Mouse (Mus musculus) left cerebral cortex, postnatal 4 days (tissue): ENCODE results near the gene Nkd1. TPM values are rescaled to one million over a fixed set of nuclear protein-coding genes. Genes with fewer than 3 reads are reported as not detected.

Experiments used
- DNase-seq: peaks from one replicate; pipeline ENCODE4 v3.0.0-alpha.2; 2022
- intact Hi-C: fragments of 180-260 bp; cut with DNase I; formaldehyde crosslinking; loops from one replicate; pipeline ENCODE4 v1.15.1; 2025
- total RNA-seq, 2 experiments: library from RNA; stranded (reverse); gene quantifications; 2 replicates each; pipeline ENCODE4 v1.2.3; 2021

Gene Nkd1
- 10 to 100 TPM; 22.5 to 25.7 TPM for total RNA-seq

- peak; percentile 99 for DNase-seq
- intact Hi-C loops, result loop anchor here (10.0 kb wide), 2 partner anchors 84 to 156 kb away; partner anchors contain the start of gene Brd7
Measured at GRCm38 (mm10) chr8:88520985-88521527, at the start of gene Nkd1. TSS of gene Nkd1 (plus strand) at chr8:88521354.

DNA sequence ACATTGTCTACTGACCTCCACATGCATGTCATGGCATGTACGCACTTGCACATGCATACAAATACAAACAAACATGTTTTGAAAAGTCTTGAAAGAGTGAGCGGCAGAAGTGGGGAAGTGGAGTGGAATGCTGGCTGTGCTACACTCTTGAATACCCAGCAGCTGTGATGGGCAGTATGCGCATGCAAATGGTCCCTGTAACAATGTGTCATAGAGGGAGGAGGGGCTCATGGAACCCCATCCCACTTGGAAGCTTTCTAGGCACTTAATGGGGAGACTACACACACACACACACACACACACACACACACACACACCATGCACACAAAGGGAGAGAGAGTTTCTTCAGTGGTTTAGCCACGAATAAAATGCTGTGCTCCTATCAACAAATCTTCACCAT is 39.9 kb upstream of the Nkd1 start:
- DNase-seq, result no peak
- intact Hi-C loops, result no loop called here

DNA sequence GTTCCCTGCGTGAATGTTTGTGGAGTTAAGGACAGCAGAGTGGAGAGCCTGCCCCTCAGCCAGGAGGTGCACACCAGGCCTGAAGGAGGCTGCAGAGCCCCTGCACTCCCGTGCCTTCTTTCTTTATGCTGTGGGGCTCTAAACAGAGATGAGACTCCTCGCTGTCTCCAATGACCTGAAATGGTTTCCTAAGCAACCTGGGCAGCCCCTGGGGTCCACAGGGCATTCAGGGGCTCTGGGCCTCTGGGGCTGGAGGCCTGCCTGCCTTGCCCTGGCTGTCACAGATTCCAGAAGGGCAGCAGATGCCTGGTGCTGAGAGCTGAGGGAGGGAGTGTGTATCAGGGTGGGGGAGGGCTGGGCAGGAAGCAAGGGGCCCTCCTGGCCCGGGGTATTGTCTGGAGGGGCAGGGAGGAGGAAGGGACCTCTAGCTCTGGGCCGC is 32.7 kb upstream of the Nkd1 start:
- intact Hi-C loops, result no loop called here
- DNase-seq, result peak; percentile 67

- DNase-seq, result no peak
- intact Hi-C loops, result no loop called here
Measured at GRCm38 (mm10) chr8:88494076-88494475, 27.1 kb upstream of the Nkd1 start.

- intact Hi-C loops, result no loop called here
- peak; percentile 60 for DNase-seq
Measured at GRCm38 (mm10) chr8:88495071-88495805, 25.9 kb upstream of the Nkd1 start.

DNA sequence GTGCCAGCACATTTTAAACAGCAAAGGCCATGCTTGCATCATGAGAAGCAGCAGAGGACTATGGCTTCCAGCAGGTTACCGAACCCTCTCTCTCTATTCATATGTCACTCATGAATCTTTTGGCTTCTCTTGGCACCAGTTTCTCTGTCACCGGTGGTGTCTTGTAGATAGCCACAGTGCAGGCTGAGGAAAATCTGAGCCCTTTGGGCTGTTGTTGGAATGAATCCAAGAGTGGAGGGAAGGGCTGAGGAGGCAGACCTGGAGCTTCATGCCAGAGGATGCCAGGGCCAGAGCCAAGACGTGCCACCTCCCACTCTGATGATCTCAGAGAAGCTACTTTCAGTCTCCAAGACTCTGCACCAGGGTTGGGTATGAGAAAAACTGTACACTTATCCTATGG is 19.0 kb upstream of the Nkd1 start:
- peak; percentile 37 for DNase-seq
- intact Hi-C loops, result no loop called here

- intact Hi-C loops, result no loop called here
- no peak for DNase-seq
Measured at GRCm38 (mm10) chr8:88506981-88507380, 14.2 kb upstream of the Nkd1 start.

- intact Hi-C loops, result no loop called here
- peak; percentile 38 for DNase-seq
Measured at GRCm38 (mm10) chr8:88511061-88511460, 10.1 kb upstream of the Nkd1 start.

- intact Hi-C loops, result no loop called here
- peak; percentile 84 for DNase-seq
Measured at GRCm38 (mm10) chr8:88512094-88512794, 8.9 kb upstream of the Nkd1 start.

DNA sequence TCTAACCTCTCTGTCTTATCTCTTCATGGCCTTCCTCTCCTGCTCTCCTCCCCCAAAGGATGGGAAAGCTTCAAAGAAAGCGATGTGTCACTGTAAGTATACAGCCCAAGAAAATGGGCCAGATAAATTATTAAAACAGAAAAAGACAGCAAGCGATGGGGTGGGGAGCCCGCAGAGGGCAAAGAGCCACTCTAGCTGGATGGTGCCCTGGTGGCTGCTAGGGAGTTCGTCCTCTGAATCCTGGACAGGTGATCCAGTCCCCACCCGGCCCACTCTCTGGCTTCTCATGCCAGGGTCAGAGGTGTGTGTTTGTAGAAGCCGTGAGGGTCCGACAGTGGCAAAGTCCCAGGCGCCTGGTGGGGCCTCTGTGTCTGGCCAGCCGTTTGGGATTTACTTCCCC is 3.1 kb upstream of the Nkd1 start:
- intact Hi-C loops, result no loop called here
- DNase-seq, result no peak

GRCm38 (mm10) chr8:88520381-88520780 is 773 bp upstream of the Nkd1 start:
- intact Hi-C loops, result loop anchor here (10.0 kb wide), 2 partner anchors 84 to 156 kb away; partner anchors contain the start of gene Brd7
- DNase-seq, result peak; percentile 59

GRCm38 (mm10) chr8:88521541-88522414 is 624 bp downstream of the Nkd1 start:
- intact Hi-C loops, result loop anchor here (10.0 kb wide), 2 partner anchors 83 to 157 kb away; partner anchors contain the start of gene Brd7
- peak; percentile 40 for DNase-seq

GRCm38 (mm10) chr8:88522433-88523030 is 1.4 kb downstream of the Nkd1 start:
- intact Hi-C loops, result loop anchor here (10.0 kb wide), 2 partner anchors 82 to 158 kb away; partner anchors contain the start of gene Brd7
- peak; percentile 65 for DNase-seq

GRCm38 (mm10) chr8:88523621-88524020 is 2.5 kb downstream of the Nkd1 start:
- no peak for DNase-seq
- intact Hi-C loops, result loop anchor here (10.0 kb wide), 2 partner anchors 81 to 159 kb away; partner anchors contain the start of gene Brd7

- intact Hi-C loops, result loop anchor here (10.0 kb wide), 2 partner anchors 81 to 159 kb away; partner anchors contain the start of gene Brd7
Measured at GRCm38 (mm10) chr8:88524132-88524531, 3.0 kb downstream of the Nkd1 start.

GRCm38 (mm10) chr8:88524851-88525250 is 3.7 kb downstream of the Nkd1 start:
- DNase-seq, result peak; percentile 75
- intact Hi-C loops, result loop anchor here (10.0 kb wide), 2 partner anchors 80 to 160 kb away; partner anchors contain the start of gene Brd7

More at GRCm38 (mm10) chr8:88524132-88524531, 3.0 kb downstream of the Nkd1 start:
- no peak for DNase-seq

DNA sequence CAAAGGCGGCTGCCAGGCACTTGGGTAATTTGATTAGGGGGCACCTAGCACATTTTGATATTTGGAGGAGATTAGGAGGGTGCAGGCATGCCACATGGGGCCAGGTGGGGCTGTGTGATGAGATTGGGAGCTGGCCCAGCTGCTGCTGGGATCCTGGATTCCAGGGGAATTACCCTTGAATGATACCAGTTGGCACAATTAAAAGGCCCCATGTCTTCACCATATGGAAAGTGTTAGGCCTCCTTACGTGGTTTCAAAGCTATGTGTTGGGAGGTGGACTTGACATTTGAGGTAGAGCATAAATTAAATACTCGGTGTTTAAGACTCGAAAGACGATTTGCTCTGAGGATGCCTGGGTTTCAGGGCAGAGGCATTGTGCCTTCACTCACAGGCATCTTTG is 5.1 kb downstream of the Nkd1 start:
- DNase-seq, result no peak
- intact Hi-C loops, result loop anchor here (10.0 kb wide), 2 partner anchors 79 to 161 kb away; partner anchors contain the start of gene Brd7

- intact Hi-C loops, result loop anchor here (10.0 kb wide), 2 partner anchors 77 to 163 kb away; partner anchors contain the start of gene Brd7
Measured at GRCm38 (mm10) chr8:88528186-88528585, 7.0 kb downstream of the Nkd1 start.

DNA sequence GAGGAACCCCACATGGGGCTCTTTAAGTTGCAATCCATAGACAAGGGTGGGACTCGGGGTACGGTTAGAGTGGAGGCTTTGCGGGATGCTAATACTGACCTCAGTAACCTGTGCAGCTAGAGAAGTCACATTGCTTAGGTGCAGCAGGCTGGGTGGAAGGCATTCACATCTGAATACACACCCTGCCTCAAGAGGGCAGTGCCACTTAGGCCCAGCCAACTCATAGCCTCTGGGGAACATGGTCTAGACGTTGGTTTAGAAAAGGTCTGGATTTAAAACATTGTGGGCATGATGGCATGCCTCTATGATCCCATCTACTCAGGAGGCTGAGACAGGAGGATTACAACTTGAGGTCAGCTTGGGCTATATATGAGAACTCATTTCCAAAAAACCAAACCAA is 8.6 kb downstream of the Nkd1 start:
- DNase-seq, result no peak
- intact Hi-C loops, result loop anchor here (10.0 kb wide), 2 partner anchors 75 to 165 kb away; partner anchors contain the start of gene Brd7

More at GRCm38 (mm10) chr8:88528186-88528585, 7.0 kb downstream of the Nkd1 start:
- DNase-seq, result no peak
